In the genomic region with DNA sequence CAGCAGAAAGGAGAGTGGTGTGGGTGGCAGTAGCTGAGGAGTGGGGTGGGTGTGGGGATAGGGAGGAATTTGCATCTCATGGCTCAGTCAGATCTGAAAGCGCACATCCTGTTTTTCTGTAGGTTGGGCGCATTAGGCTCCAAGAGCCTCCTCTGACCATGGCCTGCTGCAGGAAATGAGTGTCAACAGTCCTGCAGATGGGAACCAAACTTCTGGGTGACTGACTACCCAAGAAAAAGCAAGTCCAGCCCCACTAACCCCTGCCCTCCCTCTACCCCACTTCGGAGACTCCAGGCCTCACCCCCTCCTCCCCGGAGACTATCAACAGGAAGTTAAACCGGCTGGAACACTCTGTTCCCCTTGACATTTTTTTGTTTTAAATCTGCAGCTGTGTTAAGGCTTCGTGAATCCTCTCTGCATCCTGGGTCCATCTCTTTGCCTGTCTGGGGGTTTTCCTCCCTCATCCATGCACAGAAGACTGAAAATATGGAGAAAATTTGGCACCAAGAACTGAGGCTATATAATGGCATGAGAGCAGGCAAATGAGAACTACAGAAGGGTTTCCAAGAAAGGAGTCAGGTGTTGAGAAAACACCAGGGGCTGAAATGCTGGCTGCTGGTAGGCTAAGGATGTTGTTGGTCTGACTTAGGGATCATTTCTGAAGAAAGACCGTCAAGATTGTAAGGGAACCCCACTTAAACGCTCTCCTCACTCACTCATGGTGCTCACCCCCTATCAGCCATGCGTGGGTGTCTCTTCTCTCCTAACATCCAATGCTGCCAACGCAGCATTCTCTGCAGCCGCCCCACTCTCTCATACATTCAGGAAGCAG, we compare ENCODE assay signal across 8 mouse cellular contexts. TPM values are rescaled to one million over a fixed set of nuclear protein-coding genes. Genes with fewer than 3 reads are reported as not detected.
DNase-seq lines count a peak whose midpoint lies in the region; ATAC-seq and TF ChIP-seq lines count a peak whose summit lies in the region.

No protein-coding gene starts in this region.

- peaks cover 12% of the 10 kb centered on the region; the same call in 1 of the 2 replicates for H3K4me1 ChIP-seq in brown adipose tissue, adult 24 weeks (ENCODE audit: control insufficient read depth, insufficient read depth, insufficient read length, low read length)
- peaks cover 15% of the 10 kb centered on the region for H3K4me1 ChIP-seq in heart, postnatal 0 days (ENCODE audit: control insufficient read depth, insufficient read depth)

- H3K4me2 ChIP-seq in heart, postnatal 0 days (ENCODE audit: low read depth, low read length) = peak overlapping the region; percentile 51

- 23% methylated on average over 11 of the region's 11 CpGs for WGBS in heart, postnatal 0 days

- DNase-seq in layer of hippocampus, adult 2 months (ENCODE audit: low spot score in 2 of 2) = no peak
- DNase-seq in layer of hippocampus, postnatal 36 days = no peak
- peak; percentile 86 for DNase-seq in heart, postnatal 0 days (ENCODE audit: low spot score)
- DNase-seq in kidney, postnatal 14 days = peak; percentile 86
- DNase-seq in lung, postnatal 4 days = peak; percentile 68 to 79
- peak; percentile 67 to 86 for DNase-seq in thymus, adult 18-20 months
- DNase-seq in cerebellum, adult 9-10 months = no peak

- no peaks in the 10 kb centered on the region for H3K9me3 ChIP-seq in heart, postnatal 0 days (replicated peaks; ENCODE audit: control insufficient read depth, low read length)

- H3K36me3 ChIP-seq in heart, postnatal 0 days (replicated peaks; ENCODE audit: control insufficient read depth, insufficient read depth, low read length) = no peaks in the 10 kb centered on the region

- H3K9ac ChIP-seq in heart, postnatal 0 days (replicated peaks; ENCODE audit: low read depth, low read length) = peak overlapping the region; percentile 37; the same call in 1 of the 2 replicates

- peak overlapping the region; percentile 65 for H3K27ac ChIP-seq in layer of hippocampus, adult 2 months
- peak overlapping the region; percentile 91 for H3K27ac ChIP-seq in brown adipose tissue, adult 24 weeks (replicated peaks; ENCODE audit: low read depth, low read length)
- H3K27ac ChIP-seq in heart, postnatal 0 days (ENCODE audit: low read depth) = peak overlapping the region; percentile 93

- H3K4me3 ChIP-seq in layer of hippocampus, adult 2 months = no peak overlapping the region; the same call in 1 of the 2 replicates
- H3K4me3 ChIP-seq in brown adipose tissue, adult 24 weeks (ENCODE audit: insufficient read depth, low read depth, low read length) = peak overlapping the region; percentile 10
- peak overlapping the region; percentile 19 for H3K4me3 ChIP-seq in heart, postnatal 0 days (ENCODE audit: low read depth, low read length)

- TF ChIP-seq EP300 in heart, postnatal 0 days (IDR thresholded peaks at IDR 0.05; ENCODE audit: low read depth) = peak; percentile 89

- H3K27me3 ChIP-seq in heart, postnatal 0 days (ENCODE audit: control insufficient read depth, insufficient read depth, low read length) = no peaks in the 10 kb centered on the region

- ATAC-seq in heart, postnatal 0 days (ENCODE audit: insufficient read depth, low read depth) = peak; percentile 84

- no peak for TF ChIP-seq CTCF in layer of hippocampus, adult 2 months (conservative IDR thresholded peaks at IDR 0.05)
- TF ChIP-seq CTCF in heart, postnatal 0 days (IDR thresholded peaks at IDR 0.05; ENCODE audit: low read depth) = no peak

RNA-seq across cellular contexts. Expression of gene Rcsd1, which starts 8.4 kb away (rescaled TPM):
- total RNA-seq in layer of hippocampus, adult 2 months (2021) = 1 to 10 TPM; 3.7 to 4.9 TPM
- total RNA-seq in layer of hippocampus, postnatal 36 days (2021) = 1 to 10 TPM; 3.7 to 4.8 TPM
- 4.8 and 8.8 TPM in 2 replicates for polyA plus RNA-seq in brown adipose tissue, adult 24 weeks (2012; ENCODE audit: insufficient read depth, insufficient read length, missing spikeins)
- 88.6 and 94.0 TPM in 2 replicates for total RNA-seq in heart, postnatal 0 days (2014; rRNA removed; ENCODE audit: low replicate concordance)
- 103 and 116 TPM in 2 replicates for polyA plus RNA-seq in heart, postnatal 0 days (2015; fragmentation: Nextera tagmentation; extraction: Ambion mirVana)

RNA-seq across cellular contexts. Expression of gene Creg1, which starts 45.6 kb away (rescaled TPM):
- total RNA-seq in layer of hippocampus, adult 2 months (2021) = 10 to 100 TPM; 23.8 to 26.4 TPM
- 10 to 100 TPM; 21.3 to 35.2 TPM for total RNA-seq in layer of hippocampus, postnatal 36 days (2021)
- 82.8 and 109 TPM in 2 replicates for polyA plus RNA-seq in brown adipose tissue, adult 24 weeks (2012; ENCODE audit: insufficient read depth, insufficient read length, missing spikeins)
- total RNA-seq in heart, postnatal 0 days (2014; rRNA removed; ENCODE audit: low replicate concordance) = 29.1 and 32.4 TPM in 2 replicates
- polyA plus RNA-seq in heart, postnatal 0 days (2015; fragmentation: Nextera tagmentation; extraction: Ambion mirVana) = 62.1 and 75.2 TPM in 2 replicates

Comparison
In these comparisons a context has a peak if more than half of its experiments do, and no peak if none do; other contexts are left out.
1. DNase-seq: peak in heart, postnatal 0 days (single experiment), kidney, postnatal 14 days (single experiment), lung, postnatal 4 days (2 of 2) and thymus, adult 18-20 months (2 of 2); none in layer of hippocampus, adult 2 months (0 of 2), layer of hippocampus, postnatal 36 days (0 of 2) and cerebellum, adult 9-10 months (single experiment).
2. RNA of gene Rcsd1, which starts 8.4 kb away (total RNA-seq): 88.6 to 94.0 TPM in heart, postnatal 0 days; 3.7 to 4.9 TPM in layer of hippocampus, adult 2 months and 3.7 to 4.8 TPM in layer of hippocampus, postnatal 36 days; every median in the first group is over 10 times any median in the second.
3. Peak in every context shown above with its lines, with median percentiles within 50 percentile points of each other: H3K27ac ChIP-seq.